Mouse (Mus musculus) neural tube, embryonic 13.5 days (tissue): ENCODE measurements around the gene Cenpj. TPM values are rescaled to one million over a fixed set of nuclear protein-coding genes. Genes with fewer than 3 reads are reported as not detected.
A peak's percentile ranks its signal among the peaks of the same experiment; 100 is the strongest.

Experiments
- ATAC-seq: fragments of 200-750 bp; cut with Nextera tagmentation; 2 replicates; pipeline ENCODE4 v1.8.0; 2017; ENCODE audit warnings: low read depth, mild to moderate bottlenecking, moderate TSS enrichment, moderate library complexity
- H3K27ac ChIP-seq: fragments of 300-500 bp; sonication (generic); replicated peaks from 2 replicates; pipeline ENCODE4 v1.5.1; 2015; ENCODE audit warnings: moderate library complexity, mild to moderate bottlenecking, inconsistent platforms
- H3K27me3 ChIP-seq: fragments of 300-500 bp; sonication (generic); 2 replicates; pipeline ENCODE4 v1.6.1; 2015; ENCODE audit warnings: mild to moderate bottlenecking, inconsistent platforms
- H3K36me3 ChIP-seq: fragments of 300-500 bp; sonication (generic); 2 replicates; pipeline ENCODE4 v1.6.1; 2015; ENCODE audit warnings: mild to moderate bottlenecking, inconsistent platforms
- H3K4me1 ChIP-seq: fragments of 300-500 bp; sonication (generic); replicated peaks from 2 replicates; pipeline ENCODE4 v1.6.1; 2015; ENCODE audit warnings: inconsistent platforms
- H3K4me2 ChIP-seq: fragments of 300-500 bp; sonication (generic); 2 replicates; pipeline ENCODE4 v1.6.1; 2015; ENCODE audit warnings: inconsistent platforms, mild to moderate bottlenecking, moderate library complexity
- H3K4me3 ChIP-seq: fragments of 300-500 bp; sonication (generic); 2 replicates; pipeline ENCODE4 v1.5.1; 2015; ENCODE audit warnings: mild to moderate bottlenecking, inconsistent platforms
- H3K9ac ChIP-seq: fragments of 300-500 bp; sonication (generic); 2 replicates; pipeline ENCODE4 v1.6.1; 2015; ENCODE audit warnings: moderate library complexity, mild to moderate bottlenecking, inconsistent platforms
- H3K9me3 ChIP-seq: fragments of 300-500 bp; sonication (generic); 2 replicates; pipeline ENCODE4 v1.6.1; 2016; ENCODE audit warnings: inconsistent platforms
- whole genome bisulfite sequencing: fragments of 180-500 bp; shearing (Covaris S2); methylation state at CpG from one replicate; pipeline ENCODE4 v1.1.7; 2015; 5-methylcytosine and 5-hydroxymethylcytosine counted together
- polyA plus RNA-seq: library from polyadenylated mRNA; unstranded; fragments of >200 nt; fragmentation: Nextera tagmentation; extraction: Ambion mirVana; gene quantifications from 2 replicates; pipeline ENCODE4 v1.2.1, GENCODE M21; 2015

Cenpj gene
- polyA plus RNA-seq, 1 experiment from 2014 or later: 6.0 TPM

- H3K36me3 ChIP-seq: no peaks in the 10 kb centered on the region
- H3K9ac ChIP-seq: no peak overlapping the region
- no peaks in the 10 kb centered on the region for H3K9me3 ChIP-seq
- peaks cover 15% of the 10 kb centered on the region for H3K4me1 ChIP-seq
- WGBS: 69% methylated on average over 18 of the region's 18 CpGs
- H3K27me3 ChIP-seq: no peaks in the 10 kb centered on the region
- peak overlapping the region; percentile 62 for H3K4me2 ChIP-seq
- ATAC-seq: no peak
- H3K4me3 ChIP-seq: peak overlapping the region; percentile 46
- H3K27ac ChIP-seq: no peak overlapping the region
These were observed 1.0 kb upstream of the Cenpj start for GRCm38 (mm10) chr14:56575969-56576901.

GRCm38 (mm10) chr14:56572546-56572945 is 2.7 kb downstream of the Cenpj start:
- no peaks in the 10 kb centered on the region for H3K9me3 ChIP-seq
- WGBS: 75% methylated on average over 2 of the region's 2 CpGs
- H3K27me3 ChIP-seq: no peaks in the 10 kb centered on the region
- peaks cover 26% of the 10 kb centered on the region for H3K4me1 ChIP-seq
- no peak for ATAC-seq
- peak overlapping the region; percentile 84 for H3K4me3 ChIP-seq
- H3K4me2 ChIP-seq: peak overlapping the region; percentile 85
- H3K27ac ChIP-seq: no peak overlapping the region
- H3K36me3 ChIP-seq: no peaks in the 10 kb centered on the region
- H3K9ac ChIP-seq: peak overlapping the region; percentile 38; the same call in 1 of the 2 replicates

GRCm38 (mm10) chr14:56571310-56572093 is 3.7 kb downstream of the Cenpj start:
- H3K27ac ChIP-seq: peak overlapping the region; percentile 77
- ATAC-seq: peak; percentile 100
- no peaks in the 10 kb centered on the region for H3K36me3 ChIP-seq
- peaks cover 26% of the 10 kb centered on the region for H3K4me1 ChIP-seq
- H3K27me3 ChIP-seq: no peaks in the 10 kb centered on the region
- peak overlapping the region; percentile 84 for H3K4me3 ChIP-seq
- peak overlapping the region; percentile 76 for H3K9ac ChIP-seq
- WGBS: under 1% methylated on average over 59 of the region's 59 CpGs
- H3K4me2 ChIP-seq: peak overlapping the region; percentile 85
- no peaks in the 10 kb centered on the region for H3K9me3 ChIP-seq

GRCm38 (mm10) chr14:56569041-56569440 is 6.2 kb downstream of the Cenpj start:
- Histone ChIP-seq H3K36me3 (peaks cover 1% of the 10 kb centered on the region; the same call in 1 of the 2 replicates), H3K27ac (no peak overlapping the region), H3K4me3 (no peak overlapping the region), H3K4me1 (peaks cover 16% of the 10 kb centered on the region), H3K27me3 (no peaks in the 10 kb centered on the region), H3K4me2 (no peak overlapping the region), H3K9ac (no peak overlapping the region), H3K9me3 (no peaks in the 10 kb centered on the region)
- 93% methylated on average over 4 of the region's 4 CpGs for WGBS
- no peak for ATAC-seq

- H3K27ac ChIP-seq: no peak overlapping the region
- H3K36me3 ChIP-seq: peaks cover 11% of the 10 kb centered on the region
- no peaks in the 10 kb centered on the region for H3K27me3 ChIP-seq
- peaks cover 14% of the 10 kb centered on the region for H3K4me1 ChIP-seq
- no peak overlapping the region for H3K4me3 ChIP-seq
- no peaks in the 10 kb centered on the region for H3K9me3 ChIP-seq
- no peak overlapping the region for H3K9ac ChIP-seq
- H3K4me2 ChIP-seq: no peak overlapping the region
- ATAC-seq: no peak
- WGBS: 74% methylated on average over 7 of the region's 7 CpGs
These were observed 7.7 kb downstream of the Cenpj start for GRCm38 (mm10) chr14:56567476-56567875.

- Histone ChIP-seq H3K36me3 (peaks cover 29% of the 10 kb centered on the region), H3K4me2 (no peak overlapping the region), H3K27ac (no peak overlapping the region)
These were observed 16.1 kb downstream of the Cenpj start for GRCm38 (mm10) chr14:56559134-56559533.

GRCm38 (mm10) chr14:56554716-56555115 is 20.5 kb downstream of the Cenpj start:
- peaks cover 54% of the 10 kb centered on the region for H3K36me3 ChIP-seq
- H3K4me3 ChIP-seq: no peak overlapping the region
- no peak overlapping the region for H3K9ac ChIP-seq
- H3K4me1 ChIP-seq: no peaks in the 10 kb centered on the region
- no peak overlapping the region for H3K4me2 ChIP-seq
- H3K27me3 ChIP-seq: no peaks in the 10 kb centered on the region
- H3K9me3 ChIP-seq: no peaks in the 10 kb centered on the region
- 99% methylated on average over 2 of the region's 2 CpGs for WGBS
- no peak for ATAC-seq
- no peak overlapping the region for H3K27ac ChIP-seq

More at GRCm38 (mm10) chr14:56559134-56559533, 16.1 kb downstream of the Cenpj start:
- H3K9me3 ChIP-seq: no peaks in the 10 kb centered on the region
- H3K4me3 ChIP-seq: no peak overlapping the region
- H3K9ac ChIP-seq: no peak overlapping the region
- WGBS: 97% methylated on average over 3 of the region's 3 CpGs
- no peak for ATAC-seq
- H3K27me3 ChIP-seq: no peaks in the 10 kb centered on the region
- H3K4me1 ChIP-seq: no peaks in the 10 kb centered on the region

GRCm38 (mm10) chr14:56553331-56553730 is 21.9 kb downstream of the Cenpj start:
- Histone ChIP-seq H3K4me2 (no peak overlapping the region), H3K27ac (no peak overlapping the region), H3K4me3 (no peak overlapping the region), H3K9ac (no peak overlapping the region), H3K9me3 (no peaks in the 10 kb centered on the region), H3K4me1 (no peaks in the 10 kb centered on the region), H3K27me3 (no peaks in the 10 kb centered on the region), H3K36me3 (peaks cover 55% of the 10 kb centered on the region)
- ATAC-seq: no peak
- 94% methylated on average over 7 of the region's 7 CpGs for WGBS

GRCm38 (mm10) chr14:56552924-56553323 is 22.3 kb downstream of the Cenpj start:
- 92% methylated on average over 6 of the region's 6 CpGs for WGBS
- ATAC-seq: no peak
- H3K27ac ChIP-seq: no peak overlapping the region

GRCm38 (mm10) chr14:56550960-56551359 is 24.3 kb downstream of the Cenpj start:
- Histone ChIP-seq H3K9me3 (no peaks in the 10 kb centered on the region), H3K9ac (no peak overlapping the region), H3K4me3 (no peak overlapping the region), H3K4me1 (no peaks in the 10 kb centered on the region), H3K27ac (no peak overlapping the region), H3K4me2 (no peak overlapping the region), H3K27me3 (no peaks in the 10 kb centered on the region), H3K36me3 (peaks cover 47% of the 10 kb centered on the region)
- 91% methylated on average over 4 of the region's 4 CpGs for WGBS
- no peak for ATAC-seq

More at GRCm38 (mm10) chr14:56552924-56553323, 22.3 kb downstream of the Cenpj start:
- Histone ChIP-seq H3K9me3 (no peaks in the 10 kb centered on the region), H3K4me3 (no peak overlapping the region), H3K4me1 (no peaks in the 10 kb centered on the region), H3K27me3 (no peaks in the 10 kb centered on the region), H3K36me3 (peaks cover 51% of the 10 kb centered on the region), H3K4me2 (no peak overlapping the region), H3K9ac (no peak overlapping the region)

- Histone ChIP-seq H3K27me3 (no peaks in the 10 kb centered on the region), H3K9me3 (no peaks in the 10 kb centered on the region), H3K9ac (no peak overlapping the region), H3K4me2 (no peak overlapping the region), H3K4me3 (no peak overlapping the region), H3K36me3 (peaks cover 17% of the 10 kb centered on the region; the same call in 1 of the 2 replicates), H3K4me1 (no peaks in the 10 kb centered on the region), H3K27ac (no peak overlapping the region)
- WGBS: 93% methylated on average over 4 of the region's 4 CpGs
- no peak for ATAC-seq
These were observed 29.7 kb downstream of the Cenpj start for GRCm38 (mm10) chr14:56545491-56545890.

- H3K27me3 ChIP-seq: no peaks in the 10 kb centered on the region
- H3K27ac ChIP-seq: no peak overlapping the region
- H3K4me3 ChIP-seq: no peak overlapping the region
- no peak overlapping the region for H3K9ac ChIP-seq
- no peak overlapping the region for H3K4me2 ChIP-seq
- no peaks in the 10 kb centered on the region for H3K4me1 ChIP-seq
- WGBS: 90% methylated on average over 1 of the region's 1 CpGs
- 0 out of 2 replicates have a peak, but pooled peaks cover 17% of the 10 kb centered on the region for H3K36me3 ChIP-seq
- no peaks in the 10 kb centered on the region for H3K9me3 ChIP-seq
- ATAC-seq: no peak
These were observed 30.3 kb downstream of the Cenpj start for GRCm38 (mm10) chr14:56544946-56545345.
